Mouse (Mus musculus): ENCODE measurements around the gene Ascc2.

The Ascc2 gene

GRCm38 (mm10) chr11:4685071-4685470, 47.5 kb downstream of the Ascc2 start:
- WGBS: 58% methylated on average over 4 of the region's 4 CpGs

DNA sequence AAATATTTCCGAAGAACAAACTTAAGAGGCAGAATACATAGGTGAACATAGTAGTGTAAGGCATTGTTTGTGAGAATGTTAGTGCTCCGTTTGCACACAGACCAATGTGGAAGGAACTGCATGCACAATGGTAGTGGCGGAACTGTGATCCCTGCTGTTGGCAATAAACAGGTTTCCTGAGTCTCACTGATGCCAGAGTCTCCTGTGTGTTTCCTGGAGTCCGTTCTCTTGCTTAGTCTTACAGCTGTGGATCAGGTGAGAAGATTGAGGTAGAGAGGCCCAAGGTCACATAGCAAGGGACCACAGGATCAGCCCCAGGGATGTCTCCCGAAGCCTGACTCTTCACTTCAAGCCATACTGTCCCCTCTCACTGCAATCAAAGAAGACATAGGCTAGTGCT, 48.0 kb downstream of the Ascc2 start:
- whole genome bisulfite sequencing: 85% methylated on average over 5 of the region's 5 CpGs

DNA sequence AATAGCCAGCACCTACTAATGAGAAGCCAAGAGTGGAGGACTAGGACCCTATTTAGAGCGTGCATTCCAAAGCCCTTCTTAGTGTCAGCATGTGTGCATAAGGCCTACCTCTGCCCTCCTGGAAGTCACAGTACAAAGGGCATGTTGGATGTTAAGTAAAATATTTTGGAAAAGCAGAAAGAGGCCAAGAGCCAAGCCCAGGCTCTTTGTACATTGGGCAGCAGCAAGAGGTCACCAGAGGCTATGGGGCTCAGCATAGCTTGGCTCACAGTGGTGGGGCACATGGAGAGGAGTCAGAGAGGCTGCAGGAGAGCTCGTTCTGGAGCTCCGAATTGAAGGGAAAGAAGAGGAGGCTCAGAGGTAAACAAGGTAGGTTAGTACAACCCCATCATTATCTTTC, 49.5 kb downstream of the Ascc2 start:
- WGBS: 81% methylated on average over 3 of the region's 3 CpGs

- 87% methylated on average over 3 of the region's 3 CpGs for whole genome bisulfite sequencing
These were observed 50.3 kb downstream of the Ascc2 start for GRCm38 (mm10) chr11:4687874-4688273.

- 74% methylated on average over 11 of the region's 11 CpGs for WGBS
These were observed 51.3 kb downstream of the Ascc2 start for GRCm38 (mm10) chr11:4688632-4689380.

DNA sequence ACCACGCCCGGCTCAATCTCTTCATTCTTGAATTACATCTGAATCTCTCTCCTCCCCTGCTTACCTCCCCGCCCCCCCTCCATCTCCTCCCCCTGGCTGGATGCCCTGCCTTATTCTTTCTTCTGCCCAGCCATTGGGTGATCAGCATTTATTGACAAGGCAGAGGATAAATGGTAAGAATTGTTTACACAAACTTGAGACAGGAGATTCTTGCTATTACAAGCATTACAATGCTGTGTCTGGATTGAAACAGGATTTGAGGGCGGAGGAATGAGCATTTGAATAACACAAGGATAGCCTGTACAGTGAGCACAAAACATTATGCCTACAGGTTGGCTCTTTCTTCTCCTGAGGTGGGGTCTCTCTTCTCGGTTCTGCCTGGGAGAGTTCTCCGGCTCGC, 52.8 kb downstream of the Ascc2 start:
- 79% methylated on average over 7 of the region's 7 CpGs for WGBS

- 70% methylated on average over 10 of the region's 10 CpGs for WGBS
These were observed 53.7 kb downstream of the Ascc2 start for GRCm38 (mm10) chr11:4691213-4691612.

GRCm38 (mm10) chr11:4692162-4692561, 54.6 kb downstream of the Ascc2 start:
- 87% methylated on average over 11 of the region's 11 CpGs for WGBS

DNA sequence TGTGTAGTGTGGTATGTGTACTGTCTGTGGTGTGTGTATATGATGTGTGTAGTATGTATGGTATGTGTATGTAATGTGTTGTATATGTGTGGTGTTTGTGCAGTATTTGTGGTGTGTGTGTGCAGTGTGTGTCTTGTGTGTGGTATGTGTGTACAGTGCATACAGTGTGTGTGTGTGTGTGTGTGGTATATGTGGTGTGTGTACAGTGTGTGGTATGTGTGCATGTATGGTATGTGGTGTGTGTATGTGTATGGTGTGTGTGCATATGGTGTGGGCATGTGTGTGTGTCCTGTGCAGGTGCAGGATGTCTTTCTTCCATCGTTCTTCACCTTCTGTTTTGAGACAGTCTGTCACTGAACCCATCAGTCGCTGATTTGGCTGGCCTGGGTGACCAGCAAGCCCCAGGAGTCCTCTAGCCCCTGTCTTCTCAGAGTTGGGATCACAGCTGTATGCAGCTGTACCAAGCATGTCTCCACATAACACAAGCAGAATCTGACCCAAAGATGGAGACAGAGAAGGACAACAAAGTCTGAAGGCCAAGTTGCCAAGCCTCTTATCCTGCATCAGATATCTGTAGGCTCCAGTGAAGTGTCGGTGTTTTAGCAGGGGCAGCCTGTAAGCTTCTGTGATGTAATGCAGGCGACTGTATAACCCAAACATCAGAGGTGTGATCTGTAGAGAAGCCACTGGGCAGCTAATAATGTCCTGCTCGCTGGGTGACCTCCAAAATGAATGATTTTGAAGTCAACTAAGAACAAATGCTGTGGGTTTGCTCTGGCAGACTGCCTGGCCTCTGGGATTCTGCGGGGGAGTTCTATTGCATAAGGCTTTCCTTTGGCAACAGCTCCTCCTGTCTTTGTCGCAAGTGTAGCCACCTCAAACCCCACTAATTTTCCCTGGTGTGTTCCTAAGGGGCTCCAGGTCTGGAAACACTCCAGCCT, 59.8 kb downstream of the Ascc2 start:
- WGBS: 31% methylated on average over 7 of the region's 7 CpGs

DNA sequence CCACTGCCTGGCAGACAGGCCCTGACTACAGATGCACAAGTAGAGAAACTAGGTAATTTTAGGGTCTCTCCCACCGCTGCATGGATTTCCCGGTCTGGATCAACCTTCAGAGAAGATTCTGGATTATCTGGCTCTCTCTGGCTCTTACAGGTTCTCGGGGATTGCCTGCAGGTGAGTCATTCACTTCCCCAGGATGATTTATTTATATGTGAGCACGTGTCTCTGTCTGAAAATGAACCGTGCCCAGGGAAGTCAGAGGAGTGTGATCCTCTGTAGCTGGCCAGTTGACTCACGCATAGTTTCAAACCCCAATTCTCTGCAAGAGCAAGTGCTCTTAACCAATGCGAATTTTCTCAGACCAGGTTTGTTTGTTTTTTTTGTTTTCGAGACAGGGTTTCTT, 63.2 kb downstream of the Ascc2 start:
- 70% methylated on average over 8 of the region's 8 CpGs for WGBS

GRCm38 (mm10) chr11:4703688-4704071, 66.1 kb downstream of the Ascc2 start:
- WGBS: 3% methylated on average over 12 of the region's 12 CpGs

- WGBS: under 1% methylated on average over 47 of the region's 47 CpGs
These were observed 66.8 kb downstream of the Ascc2 start, which contains the start of the genes Uqcr10 and Zmat5 for GRCm38 (mm10) chr11:4704072-4704964. Gene Uqcr10, minus strand, starts transcription at chr11:4704342. Gene Zmat5, plus strand, starts transcription at chr11:4704678.

DNA sequence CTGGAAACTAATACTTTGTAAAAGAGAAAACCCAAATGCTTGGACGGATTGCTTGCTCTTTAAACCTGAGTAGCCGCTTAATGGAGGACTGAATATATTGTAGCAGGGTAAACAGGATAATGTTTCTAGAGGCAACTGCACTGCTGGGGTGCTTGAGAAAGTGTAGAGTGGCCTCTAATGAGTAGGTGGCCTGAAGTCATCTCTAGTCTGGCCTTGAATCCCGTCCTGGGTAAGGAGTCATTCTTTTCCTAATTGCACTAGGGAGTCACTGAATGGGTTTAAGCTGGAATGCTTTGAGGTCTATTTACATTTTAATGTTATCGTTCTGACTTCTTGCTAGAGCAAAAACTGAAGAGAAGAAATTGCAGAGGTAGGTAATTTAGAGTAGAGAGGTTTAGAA, 67.6 kb downstream of the Ascc2 start:
- 4% methylated on average over 4 of the region's 4 CpGs for WGBS

DNA sequence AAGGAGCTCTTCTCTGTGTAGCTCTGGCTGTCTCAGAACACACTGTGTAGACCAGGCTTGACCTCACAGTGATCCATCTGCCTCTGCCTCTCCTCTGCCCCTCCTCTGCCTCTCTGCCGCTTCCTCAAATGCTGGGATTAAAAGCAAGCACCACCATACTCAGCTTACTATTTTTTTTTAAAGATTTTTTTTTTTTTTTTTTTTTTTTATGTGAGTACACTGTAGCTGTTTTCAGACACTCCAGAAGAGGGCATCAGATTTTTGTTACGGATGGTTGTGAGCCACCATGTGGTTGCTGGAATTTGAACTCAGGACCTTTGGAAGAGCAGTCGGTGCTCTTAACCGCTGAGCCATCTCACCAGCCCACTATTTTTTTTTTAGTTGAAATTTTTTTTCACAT, 72.6 kb downstream of the Ascc2 start:
- WGBS: 72% methylated on average over 4 of the region's 4 CpGs

GRCm38 (mm10) chr11:4714727-4715126, 77.2 kb downstream of the Ascc2 start:
- WGBS: 84% methylated on average over 4 of the region's 4 CpGs

GRCm38 (mm10) chr11:4715596-4715995, 78.0 kb downstream of the Ascc2 start:
- WGBS: 92% methylated on average over 4 of the region's 4 CpGs

- 88% methylated on average over 5 of the region's 5 CpGs for WGBS
These were observed 79.1 kb downstream of the Ascc2 start for GRCm38 (mm10) chr11:4716530-4717236.

DNA sequence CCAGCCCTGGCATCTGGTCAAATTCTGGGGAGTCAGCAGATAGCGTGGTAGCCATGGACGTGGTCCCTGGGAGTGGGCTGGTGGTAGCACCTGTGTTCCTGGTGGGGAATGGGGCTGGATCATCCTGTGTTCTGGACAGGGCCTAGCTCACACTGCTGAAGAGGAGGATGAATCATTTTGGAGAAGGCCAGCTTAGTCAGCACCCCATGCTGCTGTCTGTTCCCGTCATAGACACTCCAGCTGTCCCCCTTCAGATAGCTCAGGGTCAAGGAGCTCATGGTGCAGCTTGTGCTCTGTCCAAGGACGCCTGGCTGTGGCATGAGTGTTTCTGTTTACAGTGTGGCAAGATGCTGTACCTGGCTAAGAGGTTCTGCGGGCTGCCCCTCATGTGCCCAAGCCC, 81.0 kb downstream of the Ascc2 start:
- 75% methylated on average over 5 of the region's 5 CpGs for WGBS

DNA sequence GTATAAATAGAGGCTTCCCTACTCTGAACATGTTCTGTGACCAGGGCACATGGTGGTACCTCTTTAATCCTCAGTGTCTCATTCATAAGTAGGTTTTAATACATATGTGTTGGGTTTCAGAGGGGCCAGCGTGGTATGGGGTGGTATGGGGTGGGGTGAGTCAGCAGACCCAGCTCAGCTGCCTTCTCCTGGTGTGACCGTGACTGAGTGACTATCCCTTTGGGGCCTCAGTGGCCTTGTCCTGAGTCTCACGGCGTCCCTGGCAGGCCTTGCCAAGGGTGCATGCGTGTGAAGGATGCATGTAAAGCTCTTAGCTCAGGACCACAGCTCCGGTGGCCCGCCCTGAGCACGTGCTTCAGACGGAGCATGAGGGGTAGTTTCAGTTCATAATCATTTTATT, 82.4 kb downstream of the Ascc2 start:
- WGBS: 87% methylated on average over 9 of the region's 9 CpGs

- 71% methylated on average over 11 of the region's 11 CpGs for whole genome bisulfite sequencing
These were observed 82.8 kb downstream of the Ascc2 start for GRCm38 (mm10) chr11:4720393-4720792.

Measured in cerebral cortex, adult 2 months (tissue).